Mouse (Mus musculus) lung, postnatal 0 days (tissue): ENCODE data around the gene Sart3.

Experiments used
- CTCF ChIP-seq: IDR thresholded peaks from 2 replicates; pipeline ENCODE4 v1.5.1; 2016; ENCODE audit warnings: antibody characterized with exemption, mild to moderate bottlenecking
- EP300 ChIP-seq: IDR thresholded peaks from 2 replicates; pipeline ENCODE4 v1.6.1; 2016; ENCODE audit warnings: antibody characterized with exemption, mild to moderate bottlenecking, control low read depth

GRCm38 (mm10) chr5:113748556-113749331 lies 23.6 kb downstream of the Sart3 start:
- no peak for TF ChIP-seq CTCF
- no peak for TF ChIP-seq EP300
